Mouse (Mus musculus) hindbrain, embryonic 16.5 days (tissue): ENCODE data around the gene Maneal. TPM values are rescaled to one million over a fixed set of nuclear protein-coding genes. Genes with fewer than 3 reads are reported as not detected.

Source experiments
- ATAC-seq: fragments of 200-750 bp; cut with Nextera tagmentation; 2 replicates; pipeline ENCODE4 v1.8.0; 2017; ENCODE audit warnings: moderate TSS enrichment, moderate library complexity
- H3K27ac ChIP-seq: fragments of 300-500 bp; sonication (generic); 2 replicates; pipeline ENCODE4 v1.5.1; 2014; ENCODE audit warnings: low read depth, mild to moderate bottlenecking, control low read depth, low read length, moderate library complexity
- H3K27me3 ChIP-seq: fragments of 300-500 bp; sonication (generic); replicated peaks from 2 replicates; pipeline ENCODE4 v1.6.1; 2014; ENCODE audit warnings: low read length; ENCODE audit not compliant: control insufficient read depth, insufficient read depth
- H3K36me3 ChIP-seq: fragments of 300-500 bp; sonication (generic); 2 replicates; pipeline ENCODE4 v1.6.1; 2014; ENCODE audit warnings: mild to moderate bottlenecking, low read length, moderate library complexity, mixed read lengths; ENCODE audit not compliant: control insufficient read depth, insufficient read depth
- H3K4me1 ChIP-seq: fragments of 300-500 bp; sonication (generic); 2 replicates; pipeline ENCODE4 v1.6.1; 2014; ENCODE audit warnings: low read depth, low read length; ENCODE audit not compliant: control insufficient read depth, insufficient read depth
- H3K4me2 ChIP-seq: fragments of 300-500 bp; sonication (generic); 2 replicates; pipeline ENCODE4 v1.6.1; 2014; ENCODE audit warnings: mild to moderate bottlenecking, low read length, control low read depth, moderate library complexity
- H3K4me3 ChIP-seq: fragments of 300-500 bp; sonication (generic); 2 replicates; pipeline ENCODE4 v1.5.1; 2014; ENCODE audit warnings: mild to moderate bottlenecking, low read length, control low read depth, moderate library complexity
- H3K9ac ChIP-seq: fragments of 300-500 bp; sonication (generic); 2 replicates; pipeline ENCODE4 v1.6.1; 2014; ENCODE audit warnings: low read depth, mild to moderate bottlenecking, control low read depth, low read length, moderate library complexity
- H3K9me3 ChIP-seq: fragments of 300-500 bp; sonication (generic); 2 replicates; pipeline ENCODE4 v1.6.1; 2014; ENCODE audit warnings: mild to moderate bottlenecking, low read length, moderate library complexity; ENCODE audit not compliant: control insufficient read depth
- WGBS: fragments of 180-500 bp; shearing (Covaris S2); extraction: QIAGEN DNeasy Blood & Tissue Kit; methylation state at CpG from one replicate; pipeline ENCODE4 v1.1.7; 2014; 5-methylcytosine and 5-hydroxymethylcytosine counted together
- polyA plus RNA-seq: library from polyadenylated mRNA; unstranded; fragments of >200 nt; fragmentation: Nextera tagmentation; extraction: Ambion mirVana; gene quantifications from 2 replicates; pipeline ENCODE4 v1.2.1, GENCODE M21; 2015

Maneal gene
- polyA plus RNA-seq, 1 experiment from 2014 or later = 10.6 TPM

GRCm38 (mm10) chr4:124808511-124808910 lies 53.5 kb downstream of the Maneal start:
- H3K9me3 ChIP-seq = no peaks in the 10 kb centered on the region
- no peak overlapping the region for H3K9ac ChIP-seq
- no peak overlapping the region for H3K27ac ChIP-seq
- no peak overlapping the region for H3K4me2 ChIP-seq
- ATAC-seq = no peak
- H3K4me1 ChIP-seq = peaks cover 9% of the 10 kb centered on the region
- peaks cover 20% of the 10 kb centered on the region for H3K36me3 ChIP-seq
- 84% methylated on average over 5 of the region's 5 CpGs for WGBS
- H3K27me3 ChIP-seq = no peaks in the 10 kb centered on the region
- no peak overlapping the region for H3K4me3 ChIP-seq

Other genes starting within 250 kb of the Maneal start
- gene Pou3f1, start 205.4 kb downstream of the Maneal start, polyA plus RNA-seq = 3.0 and 6.7 TPM in 2 replicates
- gene Utp11, start 168.6 kb downstream of the Maneal start, polyA plus RNA-seq = 37.9 TPM in 2 replicates
- 1.5 and 2.1 TPM in 2 replicates for gene Fhl3, start 161.5 kb downstream of the Maneal start, polyA plus RNA-seq
- gene Sf3a3, start 147.4 kb downstream of the Maneal start, polyA plus RNA-seq = 86.1 and 93.2 TPM in 2 replicates
- gene Inpp5b, start 120.3 kb downstream of the Maneal start, polyA plus RNA-seq = 18.4 and 23.7 TPM in 2 replicates
- gene Mtf1, start 60.1 kb downstream of the Maneal start, polyA plus RNA-seq = 11.5 and 14.0 TPM in 2 replicates
- 42.6 and 43.0 TPM in 2 replicates for gene Yrdc, start 11.5 kb downstream of the Maneal start, polyA plus RNA-seq
- 92.7 and 102 TPM in 2 replicates for gene 1110065P20Rik, start 11.0 kb downstream of the Maneal start, polyA plus RNA-seq
- 10.9 and 12.3 TPM in 2 replicates for gene Epha10, start 18.7 kb upstream of the Maneal start, polyA plus RNA-seq
- 13.2 and 16.5 TPM in 2 replicates for gene 9930104L06Rik, start 74.9 kb upstream of the Maneal start, polyA plus RNA-seq
- 32.2 and 37.2 TPM in 2 replicates for gene Cdca8, start 77.1 kb upstream of the Maneal start, polyA plus RNA-seq
- gene Rspo1, start 124.3 kb upstream of the Maneal start, polyA plus RNA-seq = 1.8 and 2.4 TPM in 2 replicates
- 85.7 and 88.9 TPM in 2 replicates for gene Gnl2, start 154.4 kb upstream of the Maneal start, polyA plus RNA-seq
- gene Dnali1, start 203.5 kb upstream of the Maneal start, polyA plus RNA-seq = 1.2 and 1.4 TPM in 2 replicates
- gene Snip1, start 204.5 kb upstream of the Maneal start, polyA plus RNA-seq = 20.6 and 22.0 TPM in 2 replicates
- 147 and 151 TPM in 2 replicates for gene Meaf6, start 223.0 kb upstream of the Maneal start, polyA plus RNA-seq